Mouse (Mus musculus) myocyte (in vitro differentiated cells): ENCODE measurements at regions not wholly inside any gene's neighbourhood (a gene's known extent, or its start where the extent isn't known, plus 50 kb on each side); places are given as distances from the start of the nearest gene placed in this dataset.
"Not testable (repeated sequence)": the region's sequence is repeated elsewhere in the genome, so short reads cannot be mapped to it uniquely, and the experiment has no call there.

Experiments used
- H3K27me3 ChIP-seq: one replicate; pipeline ENCODE4 v1.6.1; 2011; ENCODE audit not compliant: control insufficient read depth, insufficient read depth, insufficient read length
- H3K36me3 ChIP-seq: one replicate; pipeline ENCODE4 v1.6.1; 2011; ENCODE audit not compliant: control insufficient read depth, insufficient read depth
- H3K4me2 ChIP-seq: one replicate; pipeline ENCODE4 v1.6.1; 2011; ENCODE audit warnings: low read depth, control low read depth
- H3K4me3 ChIP-seq: one replicate; pipeline ENCODE4 v1.5.1; 2011; ENCODE audit warnings: mild to moderate bottlenecking, control low read depth, moderate library complexity
- H3K79me2 ChIP-seq: one replicate; pipeline ENCODE4 v1.6.1; 2011; ENCODE audit not compliant: control insufficient read depth, insufficient read depth
- H3ac ChIP-seq: one replicate; pipeline ENCODE4 v1.6.1; 2011; ENCODE audit not compliant: control insufficient read depth, insufficient read length
- CEBPB ChIP-seq: IDR thresholded peaks from 2 replicates; pipeline ENCODE4 v1.6.1; 2011; ENCODE audit warnings: mild to moderate bottlenecking, moderate library complexity; ENCODE audit not compliant: poor library complexity, insufficient read depth, severe bottlenecking
- E2F4 ChIP-seq: IDR thresholded peaks from one replicate; pipeline ENCODE4 v1.6.1; 2011; ENCODE audit warnings: mild to moderate bottlenecking, control low read depth, moderate library complexity; ENCODE audit not compliant: insufficient read depth
- MAX ChIP-seq: IDR thresholded peaks from one replicate; pipeline ENCODE4 v1.6.1; 2011; ENCODE audit warnings: low read depth, mild to moderate bottlenecking, control low read depth
- MYOD1 ChIP-seq, 3 experiments: IDR thresholded peaks; one replicate each; pipeline ENCODE4 v1.6.1; 2011; ENCODE audit warnings: control low read depth in 2 of 3, low read depth in 2 of 3, mild to moderate bottlenecking in 2 of 3, moderate library complexity in 1 of 3; ENCODE audit not compliant: insufficient read length in 2 of 3, control insufficient read depth in 1 of 3
- MYOG ChIP-seq, 3 experiments: IDR thresholded peaks; one replicate each; pipeline ENCODE4 v1.6.1; 2011; ENCODE audit warnings: control low read depth in 2 of 3, low read depth in 2 of 3, mild to moderate bottlenecking in 2 of 3; ENCODE audit not compliant: insufficient read length in 2 of 3, control insufficient read depth in 1 of 3, insufficient read depth in 1 of 3
- POLR2A ChIP-seq: IDR thresholded peaks from one replicate; pipeline ENCODE4 v1.6.1; 2011; ENCODE audit warnings: low read depth, mild to moderate bottlenecking, control low read depth, moderate library complexity; ENCODE audit not compliant: insufficient read length
- POLR2AphosphoS2 ChIP-seq: IDR thresholded peaks from one replicate; pipeline ENCODE4 v1.6.1; 2011; ENCODE audit warnings: low read depth, control low read depth; ENCODE audit not compliant: insufficient read length
- REST ChIP-seq: IDR thresholded peaks from one replicate; pipeline ENCODE4 v1.6.1; 2011; ENCODE audit warnings: mild to moderate bottlenecking, control low read depth, moderate library complexity; ENCODE audit not compliant: insufficient read depth, insufficient read length
- SRF ChIP-seq: IDR thresholded peaks from one replicate; pipeline ENCODE4 v1.6.1; 2011; ENCODE audit warnings: low read depth; ENCODE audit not compliant: control insufficient read depth, insufficient read length
- TCF12 ChIP-seq: IDR thresholded peaks from one replicate; pipeline ENCODE4 v1.6.1; 2011; ENCODE audit warnings: mild to moderate bottlenecking, control low read depth; ENCODE audit not compliant: poor library complexity, insufficient read depth, severe bottlenecking
- TCF3 ChIP-seq: IDR thresholded peaks from one replicate; pipeline ENCODE4 v1.6.1; 2011; ENCODE audit warnings: low read depth, control low read depth; ENCODE audit not compliant: insufficient read length
- USF1 ChIP-seq: IDR thresholded peaks from one replicate; pipeline ENCODE4 v1.6.1; 2011; ENCODE audit warnings: low read depth, mild to moderate bottlenecking, control low read depth, moderate library complexity

DNA sequence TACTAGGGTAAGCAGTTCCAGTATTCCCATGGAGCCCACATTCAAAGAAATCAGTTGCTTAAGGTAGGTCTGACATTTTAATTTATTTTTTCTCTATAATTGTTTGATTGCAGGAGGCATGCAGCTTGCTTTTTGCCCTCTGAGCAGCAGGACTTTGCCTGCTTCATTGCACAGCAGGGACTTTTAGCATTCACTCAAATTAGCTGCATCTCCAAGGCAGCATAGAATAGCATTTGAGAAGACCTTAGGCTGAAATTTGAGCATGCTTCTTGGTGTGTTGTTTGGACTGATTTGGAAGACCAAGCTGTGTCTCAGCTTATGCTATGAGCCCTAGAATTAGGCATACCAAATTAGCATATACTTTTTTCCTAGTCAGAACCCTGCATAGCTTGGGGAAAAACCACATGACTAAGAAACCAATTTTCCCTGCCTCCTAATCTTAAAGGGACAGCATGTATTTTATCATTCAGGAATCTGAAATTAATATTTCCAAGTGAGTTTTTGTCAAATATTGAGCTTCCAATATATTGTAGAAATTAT lies 271.7 kb upstream of the Gje1 start:
- Histone ChIP-seq H3K36me3 (no peaks in the 10 kb centered on the region), H3ac (no peak overlapping the region), H3K4me2 (no peak overlapping the region), H3K27me3 (no peaks in the 10 kb centered on the region), H3K4me3 (no peak overlapping the region), H3K79me2 (no peaks in the 10 kb centered on the region)
- no peak for TF ChIP-seq TCF12
- no peak for TF ChIP-seq SRF
- no peak for TF ChIP-seq MAX
- TF ChIP-seq POLR2AphosphoS2 = no peak
- no peak for TF ChIP-seq E2F4
- TF ChIP-seq MYOD1 (IDR thresholded peaks at IDR 0.05; ENCODE audit: control insufficient read depth in 1 of 3, insufficient read length in 2 of 3, low read depth in 2 of 3) = no peak
- no peak for TF ChIP-seq POLR2A

DNA sequence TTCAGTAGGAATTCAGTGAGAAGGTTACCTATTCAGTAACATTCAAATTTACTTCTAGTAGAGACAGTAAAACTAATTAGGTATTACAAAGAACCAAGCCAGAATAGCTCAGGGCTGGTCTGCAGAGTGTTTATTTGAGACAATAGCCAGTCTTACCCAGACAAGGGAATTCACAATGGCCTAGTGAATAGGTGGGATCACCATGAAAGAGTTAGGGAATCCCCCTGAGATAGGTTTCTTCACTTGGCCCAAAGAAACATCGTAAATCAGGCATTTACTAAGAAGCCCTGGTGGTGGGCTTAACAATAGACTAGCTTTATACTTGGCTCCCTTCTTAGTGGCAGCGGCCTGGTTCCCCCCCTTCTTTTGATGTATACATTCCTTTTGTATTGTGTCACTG lies 268.6 kb upstream of the Gje1 start:
- not testable (repeated sequence) for H3K27me3 ChIP-seq, H3K79me2 ChIP-seq, H3K4me3 ChIP-seq, H3ac ChIP-seq, H3K4me2 ChIP-seq, H3K36me3 ChIP-seq

DNA sequence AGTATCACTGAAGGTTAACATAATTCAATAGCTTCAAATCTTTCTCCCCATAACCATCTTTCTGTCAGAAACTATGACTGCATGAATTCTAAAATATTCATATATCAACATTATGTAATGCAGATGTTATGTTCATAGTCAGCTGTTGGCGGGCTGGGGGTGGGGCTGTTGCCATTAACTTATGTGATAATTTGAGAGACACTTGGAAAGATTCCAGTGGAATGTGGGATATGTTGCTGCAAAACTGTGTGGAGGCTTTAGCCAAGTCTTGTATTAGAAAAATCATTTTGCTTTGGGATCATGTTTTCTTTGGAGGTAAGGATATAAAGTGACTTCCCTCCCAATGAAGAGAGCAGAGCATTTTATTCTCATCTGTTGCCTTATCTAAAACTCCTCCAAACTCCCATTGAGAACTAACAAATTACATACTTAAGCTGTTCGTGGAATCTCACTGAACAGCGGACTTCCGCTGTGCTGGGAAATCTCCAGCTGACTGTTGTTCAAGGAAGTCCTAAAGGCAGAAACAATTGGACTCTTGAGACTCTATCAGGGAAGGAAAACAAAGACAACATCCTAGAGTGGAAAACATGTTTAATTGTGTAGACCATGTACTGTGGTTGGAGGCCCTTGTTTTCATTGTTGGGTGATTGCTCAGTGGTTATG lies 260.2 kb upstream of the Gje1 start:
- H3ac ChIP-seq = no peak overlapping the region
- no peaks in the 10 kb centered on the region for H3K27me3 ChIP-seq
- no peaks in the 10 kb centered on the region for H3K79me2 ChIP-seq
- no peak overlapping the region for H3K4me3 ChIP-seq
- no peak overlapping the region for H3K4me2 ChIP-seq
- TF ChIP-seq TCF3 = no peak
- no peak for TF ChIP-seq MYOD1 (IDR thresholded peaks at IDR 0.05; ENCODE audit: control insufficient read depth in 1 of 3, insufficient read length in 2 of 3, low read depth in 2 of 3)
- TF ChIP-seq USF1 = no peak
- no peak for TF ChIP-seq POLR2A
- no peak for TF ChIP-seq REST
- TF ChIP-seq SRF = no peak
- no peak for TF ChIP-seq TCF12
- no peak for TF ChIP-seq E2F4
- no peak for TF ChIP-seq MYOG (IDR thresholded peaks at IDR 0.05; ENCODE audit: control insufficient read depth in 1 of 3, insufficient read depth in 1 of 3, insufficient read length in 2 of 3, low read depth in 2 of 3)
- no peak for TF ChIP-seq MAX
- TF ChIP-seq CEBPB = no peak
- no peak for TF ChIP-seq POLR2AphosphoS2
- H3K36me3 ChIP-seq = no peaks in the 10 kb centered on the region

DNA sequence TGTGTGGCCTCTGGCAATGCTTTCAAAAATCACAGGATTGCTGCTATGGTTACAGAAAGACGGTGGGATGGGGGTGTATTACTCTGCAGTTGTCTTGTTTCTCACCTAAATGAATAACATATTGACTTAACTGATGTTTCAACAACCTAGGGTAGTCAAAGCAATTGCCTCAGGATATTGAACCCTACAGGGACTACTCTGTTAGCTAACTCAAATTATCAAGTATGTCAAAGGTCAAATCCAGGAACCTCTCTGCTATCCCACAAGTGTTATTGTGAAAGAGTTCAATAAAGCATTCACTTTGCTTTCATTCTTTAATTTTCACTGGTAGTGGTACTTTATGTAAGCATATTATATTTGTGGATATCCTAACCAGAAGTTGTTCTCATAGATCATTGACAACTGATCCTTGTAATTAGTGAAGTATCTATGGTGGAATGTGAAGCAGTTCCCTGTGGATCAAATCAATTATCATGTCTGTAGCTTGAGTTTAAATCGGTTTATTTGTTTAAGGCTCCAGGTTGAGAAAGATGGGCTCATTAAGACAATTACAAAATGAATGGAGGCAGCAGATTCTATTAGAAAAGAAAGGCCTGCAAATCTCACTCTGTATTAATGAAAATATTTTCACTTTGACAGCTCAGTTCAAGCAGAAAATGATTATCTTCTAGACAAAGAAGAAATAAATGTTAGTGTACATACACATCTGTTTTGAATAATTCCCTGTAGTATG lies 259.4 kb upstream of the Gje1 start:
- Histone ChIP-seq H3K4me3 (no peak overlapping the region), H3K27me3 (no peaks in the 10 kb centered on the region), H3K36me3 (no peaks in the 10 kb centered on the region), H3K4me2 (no peak overlapping the region), H3ac (no peak overlapping the region), H3K79me2 (no peaks in the 10 kb centered on the region)
- TF ChIP-seq TCF12 (no peak), POLR2A (no peak), TCF3 (no peak), MAX (no peak), REST (no peak), MYOG (IDR thresholded peaks at IDR 0.05; ENCODE audit: control insufficient read depth in 1 of 3, insufficient read depth in 1 of 3, insufficient read length in 2 of 3, low read depth in 2 of 3) (no peak), USF1 (no peak), E2F4 (no peak), SRF (no peak), MYOD1 (IDR thresholded peaks at IDR 0.05; ENCODE audit: control insufficient read depth in 1 of 3, insufficient read length in 2 of 3, low read depth in 2 of 3) (no peak), POLR2AphosphoS2 (no peak), CEBPB (no peak)

DNA sequence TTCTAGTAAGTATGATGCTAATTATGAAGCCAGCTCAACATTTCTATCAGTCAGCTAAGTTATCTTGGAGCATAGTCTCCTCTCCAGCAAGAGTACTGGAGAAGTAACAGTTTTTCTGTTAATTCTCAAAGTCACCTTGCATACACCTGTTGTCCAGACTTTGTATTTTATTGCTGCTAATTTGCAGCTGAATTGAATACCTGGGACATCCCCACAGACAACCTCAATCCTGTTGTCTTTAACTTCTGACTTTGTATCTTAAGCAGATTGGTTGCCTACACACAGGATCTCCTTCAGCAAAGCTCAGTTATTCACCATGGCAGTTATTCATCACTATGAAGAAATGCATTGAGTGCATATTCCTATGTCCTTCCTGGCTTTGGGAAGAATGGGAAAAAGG lies 251.7 kb upstream of the Gje1 start:
- no peak overlapping the region for H3K4me2 ChIP-seq
- TF ChIP-seq MYOG (IDR thresholded peaks at IDR 0.05; ENCODE audit: control insufficient read depth in 1 of 3, insufficient read depth in 1 of 3, insufficient read length in 2 of 3, low read depth in 2 of 3) (no peak), POLR2A (no peak), TCF3 (no peak), POLR2AphosphoS2 (no peak), REST (no peak), TCF12 (no peak), USF1 (no peak), MAX (no peak), SRF (no peak), CEBPB (no peak), MYOD1 (IDR thresholded peaks at IDR 0.05; ENCODE audit: control insufficient read depth in 1 of 3, insufficient read length in 2 of 3, low read depth in 2 of 3) (no peak), E2F4 (no peak)
- no peak overlapping the region for H3K4me3 ChIP-seq
- no peaks in the 10 kb centered on the region for H3K36me3 ChIP-seq
- no peaks in the 10 kb centered on the region for H3K27me3 ChIP-seq
- no peaks in the 10 kb centered on the region for H3K79me2 ChIP-seq
- H3ac ChIP-seq = no peak overlapping the region
